In the genomic region with DNA sequence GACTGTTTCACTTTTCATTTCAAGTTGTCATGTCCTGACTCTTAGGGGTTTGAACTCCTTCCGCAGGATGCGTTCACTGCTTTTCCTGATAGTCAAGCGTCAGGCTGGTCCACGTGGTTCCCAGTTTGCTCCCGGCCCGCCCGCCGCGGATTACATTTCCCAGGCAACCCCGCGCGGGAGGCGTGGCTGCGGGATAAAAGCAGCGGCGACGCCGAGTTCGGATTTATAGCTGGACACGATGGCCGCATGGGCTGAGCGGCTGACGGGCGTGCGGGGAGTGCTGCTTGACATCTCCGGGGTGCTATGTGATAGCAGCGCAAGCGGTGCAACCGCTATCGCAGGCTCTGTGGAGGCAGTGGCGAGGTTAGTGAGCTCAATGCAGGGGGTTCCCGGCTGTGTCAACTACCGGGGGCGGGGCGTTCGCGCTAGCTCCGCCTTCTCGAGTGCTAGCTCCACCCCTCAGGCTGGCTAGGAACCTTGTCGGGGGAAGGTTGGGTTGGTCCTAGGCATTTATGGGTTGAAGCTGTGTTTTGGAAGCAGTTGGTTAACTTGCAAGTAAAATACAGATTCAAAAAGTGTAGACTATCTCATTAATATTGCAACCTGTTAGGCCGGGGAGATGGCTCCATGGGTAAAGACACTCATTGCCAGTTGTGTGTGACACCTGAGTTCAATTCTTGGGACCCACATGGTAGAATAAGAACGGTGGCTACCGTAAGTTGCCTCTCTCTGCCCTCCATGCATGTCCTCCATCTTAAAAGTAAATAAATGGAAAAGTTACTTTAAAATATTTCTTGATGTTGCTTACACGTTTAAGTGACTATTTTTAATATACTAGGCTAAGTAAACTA, we compare ENCODE assay signal across 8 mouse cellular contexts. TPM values are rescaled to one million over a fixed set of nuclear protein-coding genes. Genes with fewer than 3 reads are reported as not detected.
A peak's percentile ranks its signal among the peaks of the same experiment; 100 is the strongest.
DNase-seq lines count a peak whose midpoint lies in the region; ATAC-seq and TF ChIP-seq lines count a peak whose summit lies in the region.

A gene (plus strand): TSS at position 171 of the 851 bp plus-strand sequence.

- peak; percentile 14; the same call in 1 of the 2 replicates for TF ChIP-seq POLR2A in brain, embryonic 14.5 days (IDR thresholded peaks at IDR 0.05; ENCODE audit: borderline replicate concordance, extremely low read depth, insufficient read depth, insufficient read length, poor library complexity, severe bottlenecking)

- peak within 1 kb of the TSS; percentile 82 for H3K4me2 ChIP-seq in kidney, embryonic 15.5 days

- no peak for TF ChIP-seq CTCF in brain, embryonic 14.5 days (IDR thresholded peaks at IDR 0.05; ENCODE audit: borderline replicate concordance, extremely low read depth, insufficient read depth, insufficient read length)

- H3K36me3 ChIP-seq in heart, embryonic 10.5 days = no peaks in the 10 kb centered on the region
- H3K36me3 ChIP-seq in kidney, embryonic 15.5 days = no peaks in the 10 kb centered on the region

- H3K4me1 ChIP-seq in heart, embryonic 10.5 days = peaks cover 19% of the 10 kb centered on the region
- H3K4me1 ChIP-seq in kidney, embryonic 15.5 days = peaks cover 21% of the 10 kb centered on the region

- no peaks in the 10 kb centered on the region for H3K9me3 ChIP-seq in heart, embryonic 10.5 days
- H3K9me3 ChIP-seq in kidney, embryonic 15.5 days (replicated peaks) = no peaks in the 10 kb centered on the region

- peak within 1 kb of the TSS; percentile 82 for H3K27ac ChIP-seq in heart, embryonic 10.5 days
- 0 out of 2 replicates have a peak within 1 kb of the TSS, but pooled peaks have one; percentile 42 for H3K27ac ChIP-seq in kidney, embryonic 15.5 days

- peak within 1 kb of the TSS; percentile 55; the same call in 1 of the 2 replicates for H3K9ac ChIP-seq in kidney, embryonic 15.5 days

- peak; percentile 87 for DNase-seq in CD4-positive helper T cell, adult 2 months (ENCODE audit: low read depth, low spot score)
- peak; percentile 89 for DNase-seq in brain, embryonic 14.5 days (ENCODE audit: low read depth)
- peak; percentile 92 for DNase-seq in heart, embryonic 10.5 days (ENCODE audit: low spot score)
- peak; percentile 87 for DNase-seq in liver
- DNase-seq in monocyte, adult 2 months (ENCODE audit: low read depth in 1 of 2, low spot score in 2 of 2) = peak; percentile 44 to 78
- DNase-seq in spleen, postnatal 14 days (ENCODE audit: low spot score in 2 of 2) = peak; percentile 47 to 69

- H3K4me3 ChIP-seq in heart, embryonic 10.5 days = peak within 1 kb of the TSS; percentile 78
- peak within 1 kb of the TSS; percentile 71 for H3K4me3 ChIP-seq in kidney, embryonic 15.5 days (replicated peaks)

- peak; percentile 89 for ATAC-seq in erythroblast, adult 5-6 weeks (replicated peaks; ENCODE audit: low FRiP score, poor library complexity, severe bottlenecking)
- ATAC-seq in kidney, embryonic 15.5 days (replicated peaks; ENCODE audit: low FRiP score) = peak; percentile 87

- H3K27me3 ChIP-seq in heart, embryonic 10.5 days (ENCODE audit: insufficient read depth, poor library complexity, severe bottlenecking) = peaks cover 25% of the 10 kb centered on the region
- peaks cover 14% of the 10 kb centered on the region for H3K27me3 ChIP-seq in kidney, embryonic 15.5 days

- 7% methylated on average over 44 of the region's 44 CpGs for WGBS in heart, embryonic 10.5 days
- 7% methylated on average over 44 of the region's 44 CpGs for WGBS in kidney, embryonic 15.5 days

RNA-seq across cellular contexts. Expression of the gene that starts here (rescaled TPM):
- 27.4 and 33.8 TPM in 2 replicates for polyA plus RNA-seq in brain, embryonic 14.5 days (2012; rRNA removed)
- not detected in 2 replicates for total RNA-seq in erythroblast, adult 5-6 weeks (2015; ENCODE audit: low replicate concordance)
- 0.68 and 1.1 TPM in 2 replicates for total RNA-seq in erythroblast, adult 5-6 weeks (2017; ENCODE audit: low replicate concordance)
- 17.4 and 19.3 TPM in 2 replicates for polyA plus RNA-seq in heart, embryonic 10.5 days (2016; fragmentation: Nextera tagmentation; extraction: Ambion mirVana)
- polyA plus RNA-seq in kidney, embryonic 15.5 days (2015; fragmentation: Nextera tagmentation; extraction: Ambion mirVana) = 22.3 and 22.5 TPM in 2 replicates

Comparison
In these comparisons a context has a peak if more than half of its experiments do, and no peak if none do; other contexts are left out.
1. Peak in every context shown above with its lines: DNase-seq, ATAC-seq, H3K4me3 ChIP-seq and H3K27ac ChIP-seq.